8 mouse cellular contexts compared by ENCODE assay signal in the genomic region with DNA sequence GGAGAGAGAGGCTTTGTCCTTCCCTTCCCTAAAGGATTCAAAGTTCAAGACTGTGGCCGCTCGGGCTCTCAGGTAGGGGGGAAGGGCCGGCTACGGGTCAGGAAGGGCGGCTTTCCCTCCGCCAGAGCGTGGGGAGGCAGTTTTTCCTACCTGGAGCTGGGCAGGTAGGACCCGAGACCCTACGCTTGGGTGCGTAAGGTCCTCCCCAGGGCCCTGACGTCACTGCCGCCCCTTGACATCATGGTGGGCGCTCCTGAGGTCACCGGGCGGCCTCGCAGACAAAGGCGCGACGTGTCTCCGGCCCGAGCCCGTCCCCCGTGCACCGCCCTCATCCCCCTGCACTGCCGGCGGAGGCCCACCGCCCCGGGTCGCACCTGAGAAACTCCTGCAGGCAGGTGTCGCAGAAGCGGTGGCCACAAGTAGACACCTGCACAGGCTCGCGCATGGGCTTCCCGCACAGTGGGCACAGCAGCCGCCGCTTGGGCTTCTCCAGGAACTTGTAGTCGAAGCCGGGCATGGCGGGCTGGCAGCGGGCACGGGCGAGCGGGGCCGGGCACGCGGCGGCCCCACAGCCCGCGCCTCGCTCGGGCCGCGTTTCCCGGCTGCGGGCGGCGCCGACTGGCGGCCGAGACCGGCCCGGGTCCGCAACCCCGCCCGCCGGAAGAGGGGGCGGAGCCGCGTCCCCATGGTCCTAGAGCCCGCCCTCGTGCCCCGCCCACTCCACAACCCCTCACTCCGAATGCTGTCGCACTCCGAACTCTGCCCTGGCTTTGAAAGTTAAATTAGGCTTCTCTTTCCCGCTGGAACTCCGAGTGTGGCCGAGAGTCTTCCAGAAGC. TPM values are rescaled to one million over a fixed set of nuclear protein-coding genes. Genes with fewer than 3 reads are reported as not detected.
DNase-seq lines count a peak whose midpoint lies in the region; ATAC-seq and TF ChIP-seq lines count a peak whose summit lies in the region.

Gene Traf4, minus strand, starts transcription at position 666 of the 837 bp plus-strand sequence.

- peak; percentile 87 for DNase-seq in ES-CJ7 (ENCODE audit: low read depth, low spot score)
- peak; percentile 85 for DNase-seq in forebrain, embryonic 10.5 days (ENCODE audit: extremely low spot score, low spot score)
- peak; percentile 78 for DNase-seq in heart, postnatal 0 days (ENCODE audit: low spot score)
- DNase-seq in kidney, postnatal 36 days: peak; percentile 91 to 96
- peak; percentile 75 for DNase-seq in ovary, adult 18-20 months (ENCODE audit: low spot score)
- DNase-seq in thymus, postnatal 10 days (ENCODE audit: low spot score in 2 of 2): peak; percentile 75 to 88

- peak within 1 kb of the TSS; percentile 95 for H3K4me2 ChIP-seq in heart, postnatal 0 days (ENCODE audit: low read depth, low read length)
- H3K4me2 ChIP-seq in lung, embryonic 16.5 days (ENCODE audit: low read depth, low read length): peak within 1 kb of the TSS; percentile 88

- H3K27me3 ChIP-seq in forebrain, embryonic 10.5 days (ENCODE audit: poor library complexity, severe bottlenecking): peaks cover 17% of the 10 kb centered on the region
- no peaks in the 10 kb centered on the region for H3K27me3 ChIP-seq in heart, postnatal 0 days (ENCODE audit: control insufficient read depth, insufficient read depth, low read length)
- no peaks in the 10 kb centered on the region for H3K27me3 ChIP-seq in lung, embryonic 16.5 days (ENCODE audit: control insufficient read depth, insufficient read depth, low read depth, low read length)

- peak; percentile 84 for ATAC-seq in heart, postnatal 0 days (ENCODE audit: insufficient read depth, low read depth)
- peak; percentile 86 for ATAC-seq in lung, embryonic 16.5 days (ENCODE audit: low read depth)

- TF ChIP-seq CTCF in heart, postnatal 0 days (IDR thresholded peaks at IDR 0.05; ENCODE audit: low read depth): 0 out of 2 replicates have a peak, but pooled peaks have one; percentile 6

- H3K9ac ChIP-seq in heart, postnatal 0 days (replicated peaks; ENCODE audit: low read depth, low read length): peak within 1 kb of the TSS; percentile 91
- H3K9ac ChIP-seq in lung, embryonic 16.5 days (ENCODE audit: low read length): peak within 1 kb of the TSS; percentile 92

- H3K27ac ChIP-seq in brown adipose tissue, adult 24 weeks (replicated peaks; ENCODE audit: low read depth, low read length): peak within 1 kb of the TSS; percentile 85
- peak within 1 kb of the TSS; percentile 99 for H3K27ac ChIP-seq in forebrain, embryonic 10.5 days
- peak within 1 kb of the TSS; percentile 95 for H3K27ac ChIP-seq in heart, postnatal 0 days (ENCODE audit: low read depth)
- H3K27ac ChIP-seq in lung, embryonic 16.5 days (ENCODE audit: low read length): peak within 1 kb of the TSS; percentile 99

- H3K4me3 ChIP-seq in brown adipose tissue, adult 24 weeks (ENCODE audit: insufficient read depth, low read depth, low read length): peak within 1 kb of the TSS; percentile 93
- H3K4me3 ChIP-seq in forebrain, embryonic 10.5 days: peak within 1 kb of the TSS; percentile 100
- H3K4me3 ChIP-seq in heart, postnatal 0 days (ENCODE audit: low read depth, low read length): peak within 1 kb of the TSS; percentile 91
- H3K4me3 ChIP-seq in lung, embryonic 16.5 days (ENCODE audit: low read length): peak within 1 kb of the TSS; percentile 88

- H3K9me3 ChIP-seq in forebrain, embryonic 10.5 days: no peaks in the 10 kb centered on the region
- no peaks in the 10 kb centered on the region for H3K9me3 ChIP-seq in heart, postnatal 0 days (replicated peaks; ENCODE audit: control insufficient read depth, low read length)
- no peaks in the 10 kb centered on the region for H3K9me3 ChIP-seq in lung, embryonic 16.5 days (ENCODE audit: control insufficient read depth, low read length)

- WGBS in forebrain, embryonic 10.5 days: under 1% methylated on average over 78 of the region's 78 CpGs
- under 1% methylated on average over 66 of the region's 78 CpGs for WGBS in heart, postnatal 0 days
- under 1% methylated on average over 66 of the region's 78 CpGs for WGBS in lung, embryonic 16.5 days

- no peak for TF ChIP-seq EP300 in heart, postnatal 0 days (IDR thresholded peaks at IDR 0.05; ENCODE audit: low read depth)

- peaks cover 37% of the 10 kb centered on the region for H3K36me3 ChIP-seq in forebrain, embryonic 10.5 days (replicated peaks)
- peaks cover 13% of the 10 kb centered on the region for H3K36me3 ChIP-seq in heart, postnatal 0 days (replicated peaks; ENCODE audit: control insufficient read depth, insufficient read depth, low read length)
- H3K36me3 ChIP-seq in lung, embryonic 16.5 days (ENCODE audit: control insufficient read depth, insufficient read depth, low read length): peaks cover 17% of the 10 kb centered on the region

- H3K4me1 ChIP-seq in brown adipose tissue, adult 24 weeks (ENCODE audit: control insufficient read depth, insufficient read depth, insufficient read length, low read length): peaks cover 21% of the 10 kb centered on the region
- peaks cover 56% of the 10 kb centered on the region for H3K4me1 ChIP-seq in forebrain, embryonic 10.5 days
- peaks cover 31% of the 10 kb centered on the region for H3K4me1 ChIP-seq in heart, postnatal 0 days (ENCODE audit: control insufficient read depth, insufficient read depth)
- H3K4me1 ChIP-seq in lung, embryonic 16.5 days (replicated peaks; ENCODE audit: control insufficient read depth, insufficient read depth, low read length): peaks cover 36% of the 10 kb centered on the region

RNA-seq across cellular contexts. Expression of gene Traf4, which starts in this region (rescaled TPM):
- polyA plus RNA-seq in brown adipose tissue, adult 24 weeks (2012; ENCODE audit: insufficient read depth, insufficient read length, missing spikeins): 45.7 and 47.5 TPM in 2 replicates
- polyA plus RNA-seq in forebrain, embryonic 10.5 days (2016; fragmentation: Nextera tagmentation; extraction: Ambion mirVana): 97.6 and 104 TPM in 2 replicates
- 25.1 and 42.6 TPM in 2 replicates for total RNA-seq in heart, postnatal 0 days (2014; rRNA removed; ENCODE audit: low replicate concordance)
- 21.2 and 22.9 TPM in 2 replicates for polyA plus RNA-seq in heart, postnatal 0 days (2015; fragmentation: Nextera tagmentation; extraction: Ambion mirVana)
- 84.2 and 96.3 TPM in 2 replicates for polyA plus RNA-seq in lung, embryonic 16.5 days (2015; fragmentation: Nextera tagmentation; extraction: Ambion mirVana)

Comparison
In these comparisons a context has a peak if more than half of its experiments do, and no peak if none do; other contexts are left out.
1. Peak in every context shown above with its lines: DNase-seq, ATAC-seq, H3K4me3 ChIP-seq and H3K27ac ChIP-seq.